Mouse (Mus musculus): ENCODE measurements around the gene Tubb2b.

GRCm38 (mm10) chr13:34081926-34082325 lies 48.3 kb downstream of the Tubb2b start:
- TF ChIP-seq CTCF (IDR thresholded peaks at IDR 0.05; ENCODE audit: extremely low read depth, insufficient read depth, insufficient read length, insufficient replicate concordance) (no peak), POLR2A (IDR thresholded peaks at IDR 0.05; ENCODE audit: low read depth, low read length) (no peak)

Data from spleen, adult 2 months (tissue).